Mouse (Mus musculus) B cell, adult 67 days (primary cell): ENCODE data around the gene Gm20481. TPM values are rescaled to one million over a fixed set of nuclear protein-coding genes. Genes with fewer than 3 reads are reported as not detected.

ENCODE experiments used
- total RNA-seq, 2 experiments: library from RNA; stranded (reverse); gene quantifications; 4 replicates each; pipeline ENCODE4 v1.2.4; 2023

The Gm20481 gene
- total RNA-seq = not detected

DNA sequence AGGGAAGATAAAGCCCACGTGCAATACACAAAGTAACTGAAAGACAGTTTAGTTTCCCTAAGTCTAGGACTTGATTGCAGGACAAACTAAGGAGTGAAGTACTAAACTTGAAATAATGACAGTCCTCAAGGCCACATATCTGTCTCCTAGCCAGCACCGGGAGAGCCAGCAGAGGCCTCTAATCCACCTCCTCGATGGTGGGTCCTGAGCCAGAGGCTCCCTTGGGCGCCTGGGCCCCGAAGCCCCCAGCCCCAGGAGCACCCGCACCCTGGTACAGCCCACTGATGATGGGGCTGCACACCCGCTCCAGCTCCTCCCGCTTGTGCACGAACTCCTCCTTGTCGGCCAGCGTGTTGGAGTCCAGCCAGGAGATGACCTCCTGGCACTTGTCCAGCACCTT, at the start of gene Gm20481:
Gene Gm20481, plus strand, starts transcription at position 91 of the 400 bp plus-strand sequence.

DNA sequence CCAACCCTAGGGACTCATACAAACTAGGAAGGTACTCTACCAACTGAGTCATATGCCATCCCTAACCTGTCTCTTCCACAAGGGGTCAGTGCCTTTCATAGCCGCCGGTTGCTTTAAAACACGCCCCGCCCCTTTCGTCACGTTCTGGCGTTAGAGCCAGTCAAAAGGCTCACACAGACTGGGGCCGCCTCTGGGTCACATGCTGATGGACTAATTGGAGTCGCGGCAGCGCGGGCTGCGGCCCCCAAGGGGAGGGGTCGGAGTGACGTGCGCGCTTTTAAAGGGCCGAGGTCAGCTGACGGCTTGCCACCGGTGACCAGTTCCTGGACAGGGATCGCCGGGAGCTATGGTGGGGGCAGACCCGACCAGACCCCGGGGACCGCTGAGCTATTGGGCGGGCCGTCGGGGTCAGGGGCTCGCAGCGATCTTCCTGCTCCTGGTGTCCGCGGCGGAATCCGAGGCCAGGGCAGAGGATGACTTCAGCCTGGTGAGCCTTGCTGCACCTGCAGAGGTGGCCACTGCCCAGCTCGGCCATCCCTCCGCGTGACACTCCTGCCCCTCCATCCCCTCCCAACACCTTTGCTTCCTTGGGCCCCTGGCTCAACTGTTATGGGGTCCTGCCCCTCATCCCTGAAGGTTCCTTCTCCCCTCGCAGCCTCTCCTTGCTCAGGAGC, 38.5 kb upstream of the Gm20481 start, which contains the start of gene Neu1:
Gene Neu1, plus strand, starts transcription at position 193 of the 674 bp plus-strand sequence.

DNA sequence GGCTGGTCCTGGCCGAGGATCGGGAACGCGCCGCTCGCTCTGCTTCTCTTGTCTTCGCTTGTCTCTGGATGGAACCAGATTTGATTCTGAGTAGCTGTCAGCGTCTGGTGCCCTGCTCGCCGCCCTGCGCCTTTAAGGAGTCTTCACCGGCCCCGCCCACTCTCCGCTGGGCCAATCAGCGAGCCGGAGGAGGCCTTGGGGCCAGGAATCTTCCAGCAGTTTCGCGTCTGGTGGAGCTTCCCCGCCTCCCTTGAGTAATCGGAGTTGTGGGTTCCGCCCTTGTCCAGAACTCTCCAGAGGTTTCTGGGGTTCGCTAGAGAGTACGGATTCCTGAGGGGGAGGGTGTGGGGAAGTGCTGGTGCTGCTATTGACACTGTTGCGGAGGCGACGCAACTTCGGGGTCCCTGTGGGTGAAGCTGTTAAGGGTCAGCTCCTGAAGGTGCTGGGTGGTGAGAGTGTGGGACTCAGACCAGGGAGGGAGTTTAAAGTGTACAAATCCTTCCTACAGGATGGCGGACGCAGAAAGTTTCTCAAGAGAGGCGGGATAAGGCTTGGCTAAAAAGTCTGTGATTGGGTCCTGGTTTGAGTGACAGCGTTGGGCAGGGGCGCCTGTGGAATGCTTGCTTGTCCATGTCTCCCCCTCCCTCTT, 10.5 kb upstream of the Gm20481 start, which contains the start of gene Hspa1b:
Gene Hspa1b, minus strand, starts transcription at position 109 of the 649 bp plus-strand sequence.

DNA sequence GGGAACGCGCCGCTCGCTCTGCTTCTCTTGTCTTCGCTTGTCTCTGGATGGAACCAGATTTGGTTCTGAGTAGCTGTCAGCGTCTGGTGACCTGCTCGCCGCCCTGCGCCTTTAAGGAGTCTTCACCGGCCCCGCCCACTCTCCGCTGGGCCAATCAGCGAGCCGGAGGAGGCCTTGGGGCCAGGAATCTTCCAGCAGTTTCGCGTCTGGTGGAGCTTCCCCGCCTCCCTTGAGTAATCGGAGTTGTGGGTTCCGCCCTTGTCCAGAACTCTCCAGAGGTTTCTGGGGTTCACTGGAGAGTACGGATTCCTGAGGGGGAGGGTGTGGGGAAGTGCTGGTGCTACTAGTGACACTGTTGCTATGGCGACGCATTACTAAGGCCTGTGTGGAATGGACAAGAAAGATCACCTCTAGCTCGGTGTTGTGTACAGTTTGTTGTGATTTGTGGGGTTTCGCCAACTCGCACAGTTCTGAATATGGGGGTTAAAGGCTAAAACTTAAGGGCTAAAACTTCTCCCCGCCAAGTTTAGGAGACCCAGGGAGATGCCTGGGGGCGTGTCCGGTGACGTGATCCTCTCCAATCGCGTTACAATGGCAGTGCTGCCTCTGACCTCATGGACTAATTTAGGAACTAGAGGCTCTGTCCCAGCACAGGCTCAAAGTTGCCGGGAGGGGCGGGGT, 2.5 kb downstream of the Gm20481 start, which contains the start of the genes Hspa1a and Hspa1l:
Gene Hspa1a, minus strand, starts transcription at position 88 of the 681 bp plus-strand sequence.
Gene Hspa1l, plus strand, starts transcription at position 635 of the 681 bp plus-strand sequence.

DNA sequence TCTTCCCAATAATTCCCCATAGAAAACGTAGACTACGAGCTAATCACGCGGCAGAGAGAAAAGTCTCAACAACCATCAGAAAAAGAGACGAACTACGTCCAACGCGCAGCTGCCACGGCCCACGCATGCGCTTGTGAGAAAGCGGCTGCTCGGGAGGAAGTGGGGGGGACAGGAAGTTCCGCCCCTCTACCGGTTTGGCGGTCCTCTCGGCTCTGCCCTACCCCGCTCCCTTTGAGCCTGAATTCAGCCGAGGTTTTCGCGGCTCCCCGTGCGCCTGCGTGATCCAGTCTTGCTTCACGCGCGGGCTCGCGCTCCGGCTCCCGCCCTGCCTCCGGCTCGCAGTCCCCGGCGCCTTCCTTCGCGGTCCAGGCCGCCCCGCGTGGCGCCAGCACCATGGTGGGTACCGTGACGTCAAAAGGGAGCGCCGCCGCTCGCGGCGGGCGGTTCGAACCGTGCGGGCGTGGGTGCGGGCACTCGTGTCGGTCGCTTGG, 12.0 kb downstream of the Gm20481 start, which contains the start of gene Lsm2:
Gene Lsm2, plus strand, starts transcription at position 173 of the 491 bp plus-strand sequence.

DNA sequence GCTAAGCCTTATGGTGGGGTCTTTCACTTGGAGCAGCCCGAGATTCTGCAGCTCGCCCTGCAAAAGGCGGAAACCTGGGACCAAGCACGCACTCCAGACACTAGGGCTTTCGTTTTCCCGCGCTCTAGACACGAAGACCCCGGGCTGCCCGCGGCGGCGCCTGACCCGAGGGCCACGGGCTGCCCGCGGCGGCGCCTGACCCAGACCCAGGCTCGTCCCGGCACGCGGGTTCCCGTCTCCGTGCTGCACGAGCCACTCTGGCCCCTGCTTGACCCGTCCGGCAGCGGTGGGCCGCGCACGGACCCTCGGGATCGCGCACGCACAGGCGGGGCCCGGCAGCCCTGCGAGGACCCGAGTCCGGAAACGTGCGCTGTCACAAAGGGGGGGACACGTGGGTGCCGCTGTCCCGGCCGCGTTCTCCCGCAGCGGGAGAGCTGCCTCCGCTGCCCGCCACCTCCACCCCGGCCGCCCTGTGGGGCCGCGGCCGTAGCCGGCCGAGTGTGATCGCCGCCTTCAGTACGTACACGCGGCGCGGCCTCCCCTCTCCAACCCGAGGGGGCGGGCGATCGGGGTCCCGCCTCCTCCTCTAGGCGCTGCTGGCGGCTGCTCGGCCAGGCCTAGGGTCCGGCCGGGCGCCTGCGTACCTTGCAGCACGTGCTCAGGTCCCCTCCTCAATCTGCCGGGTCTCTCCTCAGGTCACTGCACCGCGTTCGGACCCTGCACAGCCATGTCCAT, 31.2 kb downstream of the Gm20481 start, which contains the start of gene Vars:
Gene Vars, plus strand, starts transcription at position 271 of the 735 bp plus-strand sequence.

DNA sequence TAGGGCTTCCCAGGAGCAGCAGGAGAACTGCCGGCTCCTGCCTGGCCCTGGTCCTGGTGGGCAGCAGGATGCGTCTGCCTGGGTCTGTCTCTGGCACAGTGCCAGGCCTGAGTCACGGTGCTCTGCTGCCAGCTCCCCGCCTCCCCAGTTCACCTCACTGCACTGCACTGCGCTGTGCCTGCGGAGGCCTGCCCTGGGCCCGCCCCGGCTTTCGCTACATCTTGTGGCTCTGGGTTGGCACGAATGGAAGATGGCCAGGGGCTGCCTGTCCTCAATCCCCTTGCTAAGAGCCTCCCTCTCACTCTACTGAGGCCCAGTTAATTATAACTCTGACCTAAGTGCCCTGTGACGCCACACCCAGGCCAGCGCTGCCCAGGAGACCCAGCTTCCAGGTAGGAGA, 46.7 kb downstream of the Gm20481 start, which contains the start of gene Vwa7:
Gene Vwa7, plus strand, starts transcription at position 204 of the 400 bp plus-strand sequence.

Other genes starting within 250 kb of the Gm20481 start
- 1 to 10 TPM in 1 of 2 experiments, under 1 TPM in 1; 0.47 to 1.2 TPM for gene C4b, start 226.0 kb upstream of the Gm20481 start, total RNA-seq
- not detected for gene Cyp21a1, start 165.4 kb upstream of the Gm20481 start, total RNA-seq
- 10 to 100 TPM; 57.8 to 67.8 TPM for gene Stk19, start 133.0 kb upstream of the Gm20481 start, total RNA-seq
- gene Dxo, start 132.9 kb upstream of the Gm20481 start, total RNA-seq = 10 to 100 TPM; 87.2 to 90.1 TPM
- gene Skiv2l, start 119.7 kb upstream of the Gm20481 start, total RNA-seq = 100 to 1,000 TPM; 106 to 113 TPM
- gene Nelfe, start 119.5 kb upstream of the Gm20481 start, total RNA-seq = 10 to 100 TPM; 32.7 to 37.8 TPM
- under 1 TPM in 1 of 2 experiments, not detected in 1; 0.41 TPM for gene Cfb, start 107.4 kb upstream of the Gm20481 start, total RNA-seq
- 10 to 100 TPM in 1 of 2 experiments, 1 to 10 TPM in 1; 9.4 to 13.1 TPM for gene Zbtb12, start 90.4 kb upstream of the Gm20481 start, total RNA-seq
- gene Gm20547, start 87.9 kb upstream of the Gm20481 start, total RNA-seq = not detected
- gene C2, start 71.6 kb upstream of the Gm20481 start, total RNA-seq = 1 to 10 TPM; 2.4 to 2.6 TPM
- 100 to 1,000 TPM; 169 to 178 TPM for gene Ehmt2, start 71.4 kb upstream of the Gm20481 start, total RNA-seq
- gene Slc44a4, start 55.4 kb upstream of the Gm20481 start, total RNA-seq = not detected
- 10 to 100 TPM; 64.3 to 86.9 TPM for gene Neu1, start 38.7 kb upstream of the Gm20481 start, total RNA-seq
- 100 to 1,000 TPM in 1 of 2 experiments, 1 to 10 TPM in 1; 9.1 to 108 TPM for gene Hspa1b, start 10.7 kb upstream of the Gm20481 start, total RNA-seq
- 10 to 100 TPM in 1 of 2 experiments, 1 to 10 TPM in 1; 3.8 to 37.9 TPM for gene Hspa1a, start 2.2 kb downstream of the Gm20481 start, total RNA-seq
- gene Hspa1l, start 2.8 kb downstream of the Gm20481 start, total RNA-seq = not detected
- gene Lsm2, start 11.9 kb downstream of the Gm20481 start, total RNA-seq = 10 to 100 TPM; 32.1 to 32.7 TPM
- 100 to 1,000 TPM; 290 to 310 TPM for gene Vars, start 31.1 kb downstream of the Gm20481 start, total RNA-seq
- gene Vwa7, start 46.7 kb downstream of the Gm20481 start, total RNA-seq = under 1 TPM; 0.50 to 0.75 TPM
- 1 to 10 TPM; 4.8 to 5.7 TPM for gene Sapcd1, start 58.1 kb downstream of the Gm20481 start, total RNA-seq
- 10 to 100 TPM in 1 of 2 experiments, 1 to 10 TPM in 1; 9.7 to 13.8 TPM for gene Msh5, start 76.8 kb downstream of the Gm20481 start, total RNA-seq
- 100 to 1,000 TPM; 210 to 218 TPM for gene Clic1, start 80.1 kb downstream of the Gm20481 start, total RNA-seq
- 1 to 10 TPM; 3.4 to 5.2 TPM for gene Ddah2, start 89.1 kb downstream of the Gm20481 start, total RNA-seq
- gene Ly6g6c, start 95.5 kb downstream of the Gm20481 start, total RNA-seq = not detected
- gene Mpig6b, start 96.3 kb downstream of the Gm20481 start, total RNA-seq = not detected
- gene Ly6g6e, start 107.0 kb downstream of the Gm20481 start, total RNA-seq = not detected
- gene Ly6g6d, start 108.2 kb downstream of the Gm20481 start, total RNA-seq = not detected
- not detected for gene Ly6g6f, start 115.7 kb downstream of the Gm20481 start, total RNA-seq
- 10 to 100 TPM; 71.6 to 74.8 TPM for gene Abhd16a, start 119.4 kb downstream of the Gm20481 start, total RNA-seq
- not detected for gene Ly6g5c, start 138.4 kb downstream of the Gm20481 start, total RNA-seq
- 1 to 10 TPM; 1.5 to 1.7 TPM for gene Ly6g5b, start 145.5 kb downstream of the Gm20481 start, total RNA-seq
- gene Gpank1, start 151.5 kb downstream of the Gm20481 start, total RNA-seq = 10 to 100 TPM; 31.1 to 34.0 TPM
- 100 to 1,000 TPM; 126 to 147 TPM for gene Csnk2b, start 152.1 kb downstream of the Gm20481 start, total RNA-seq
- 10 to 100 TPM; 16.6 to 25.1 TPM for gene D17H6S53E, start 156.5 kb downstream of the Gm20481 start, total RNA-seq
- gene Apom, start 162.1 kb downstream of the Gm20481 start, total RNA-seq = under 1 TPM; 0.56 to 0.93 TPM
- gene Bag6, start 165.3 kb downstream of the Gm20481 start, total RNA-seq = 100 to 1,000 TPM; 412 to 463 TPM
- 100 to 1,000 TPM; 364 to 379 TPM for gene Prrc2a, start 195.0 kb downstream of the Gm20481 start, total RNA-seq
- 1 to 10 TPM; 1.7 to 5.1 TPM for gene Aif1, start 206.2 kb downstream of the Gm20481 start, total RNA-seq
- gene Lst1, start 218.5 kb downstream of the Gm20481 start, total RNA-seq = 10 to 100 TPM; 32.6 to 54.4 TPM
- 100 to 1,000 TPM; 669 to 686 TPM for gene Ltb, start 224.5 kb downstream of the Gm20481 start, total RNA-seq
- 10 to 100 TPM in 1 of 2 experiments, 1 to 10 TPM in 1; 9.6 to 14.5 TPM for gene Tnf, start 232.1 kb downstream of the Gm20481 start, total RNA-seq
- gene Lta, start 235.4 kb downstream of the Gm20481 start, total RNA-seq = 10 to 100 TPM; 45.0 to 61.0 TPM